Mouse (Mus musculus): ENCODE measurements around the gene Tob2.

- TF ChIP-seq CTCF (IDR thresholded peaks at IDR 0.05; ENCODE audit: low read depth) (no peak), EP300 (IDR thresholded peaks at IDR 0.05; ENCODE audit: low read depth) (no peak)
Observed at GRCm38 (mm10) chr15:81907953-81908352, 49.4 kb upstream of the Tob2 start.

Measured in liver, embryonic 14.5 days (tissue).